ENCODE assay signal across 11 mouse cellular contexts in genomic region chr14:123202313-123202712, GRCm38 (mm10).
DNase-seq lines count a peak whose midpoint lies in the region; ATAC-seq and TF ChIP-seq lines count a peak whose summit lies in the region.
"Had no signal": no experiment of that assay in that cellular context is flagged by ENCODE, and none has a peak within 500 bp of the region (broad histone marks: within the 10 kb centered on the region; RNA-seq: fewer than 3 reads in every experiment).

No protein-coding gene starts in this region.

- no peaks in the 10 kb centered on the region for H3K9me3 ChIP-seq in forebrain, embryonic 13.5 days (replicated peaks)
- no peaks in the 10 kb centered on the region for H3K9me3 ChIP-seq in forebrain, embryonic 11.5 days (ENCODE audit: control insufficient read depth, low read length)
- H3K9me3 ChIP-seq in midbrain, embryonic 16.5 days (replicated peaks; ENCODE audit: control insufficient read depth, low read length, poor library complexity, severe bottlenecking), result peaks cover 2% of the 10 kb centered on the region; the same call in 1 of the 2 replicates

- DNase-seq in forebrain, embryonic 11.5 days (ENCODE audit: low spot score), result no peak
- no peak for DNase-seq in layer of hippocampus, adult 2 months (ENCODE audit: low spot score in 2 of 2)
- no peak for DNase-seq in layer of hippocampus, adult 9-11 months
- DNase-seq in NIH3T3 (ENCODE audit: low read depth), result peak; percentile 63
- DNase-seq in spleen, postnatal 14 days (ENCODE audit: low spot score in 2 of 2), result no peak
- no peak for DNase-seq in B cell, adult 2 months
- DNase-seq: thymus, adult 18-20 months had no signal

- H3K9ac ChIP-seq in forebrain, embryonic 13.5 days, result no peak overlapping the region
- H3K9ac ChIP-seq in forebrain, embryonic 11.5 days (ENCODE audit: low read length), result no peak overlapping the region
- no peak overlapping the region for H3K9ac ChIP-seq in midbrain, embryonic 16.5 days (ENCODE audit: low read depth, low read length)
- H3K9ac ChIP-seq: liver, embryonic 14.5 days had no signal

- peak; percentile 39; the same call in 1 of the 2 replicates for ATAC-seq in forebrain, embryonic 13.5 days
- no peak for ATAC-seq in forebrain, embryonic 11.5 days (replicated peaks; ENCODE audit: low FRiP score)
- peak; percentile 47; the same call in 1 of the 2 replicates for ATAC-seq in midbrain, embryonic 16.5 days

- peak overlapping the region; percentile 38 for H3K4me2 ChIP-seq in forebrain, embryonic 13.5 days
- H3K4me2 ChIP-seq in forebrain, embryonic 11.5 days (ENCODE audit: low read depth, low read length, severe bottlenecking), result no peak overlapping the region
- H3K4me2 ChIP-seq in midbrain, embryonic 16.5 days (ENCODE audit: low read length), result peak overlapping the region; percentile 13

- H3K36me3 ChIP-seq in forebrain, embryonic 13.5 days (ENCODE audit: poor library complexity, severe bottlenecking), result no peaks in the 10 kb centered on the region
- no peaks in the 10 kb centered on the region for H3K36me3 ChIP-seq in forebrain, embryonic 11.5 days (ENCODE audit: control insufficient read depth, insufficient read depth, low read length)
- H3K36me3 ChIP-seq in midbrain, embryonic 16.5 days (ENCODE audit: control insufficient read depth, insufficient read depth, low read length), result no peaks in the 10 kb centered on the region

- no peaks in the 10 kb centered on the region for H3K27me3 ChIP-seq in forebrain, embryonic 13.5 days
- H3K27me3 ChIP-seq in forebrain, embryonic 11.5 days (ENCODE audit: control insufficient read depth, insufficient read depth, low read length), result no peaks in the 10 kb centered on the region
- H3K27me3 ChIP-seq in midbrain, embryonic 16.5 days (ENCODE audit: control insufficient read depth, insufficient read depth, low read depth, low read length), result no peaks in the 10 kb centered on the region
- H3K27me3 ChIP-seq: CH12.LX had no signal

- 42% methylated on average over 4 of the region's 4 CpGs for WGBS in forebrain, embryonic 13.5 days
- WGBS in forebrain, embryonic 11.5 days, result 73% methylated on average over 4 of the region's 4 CpGs
- 51% methylated on average over 4 of the region's 4 CpGs for WGBS in midbrain, embryonic 16.5 days

- peaks cover 26% of the 10 kb centered on the region for H3K4me1 ChIP-seq in forebrain, embryonic 13.5 days
- H3K4me1 ChIP-seq in forebrain, embryonic 11.5 days (replicated peaks; ENCODE audit: control insufficient read depth, insufficient read depth, low read length), result no peaks in the 10 kb centered on the region
- peaks cover 6% of the 10 kb centered on the region; the same call in 1 of the 2 replicates for H3K4me1 ChIP-seq in midbrain, embryonic 16.5 days (ENCODE audit: control insufficient read depth, insufficient read depth, low read length)

- TF ChIP-seq CTCF in layer of hippocampus, adult 2 months (conservative IDR thresholded peaks at IDR 0.05), result no peak

- H3K4me3 ChIP-seq in forebrain, embryonic 13.5 days, result no peak overlapping the region
- H3K4me3 ChIP-seq in forebrain, embryonic 11.5 days (ENCODE audit: low read depth, low read length), result no peak overlapping the region
- peak overlapping the region; percentile 43 for H3K4me3 ChIP-seq in layer of hippocampus, adult 2 months
- H3K4me3 ChIP-seq in midbrain, embryonic 16.5 days (ENCODE audit: low read depth, low read length), result no peak overlapping the region

- peak overlapping the region; percentile 57 for H3K27ac ChIP-seq in forebrain, embryonic 13.5 days
- no peak overlapping the region for H3K27ac ChIP-seq in forebrain, embryonic 11.5 days (ENCODE audit: low read depth, low read length)
- peak overlapping the region; percentile 24 for H3K27ac ChIP-seq in layer of hippocampus, adult 2 months
- peak overlapping the region; percentile 12 for H3K27ac ChIP-seq in midbrain, embryonic 16.5 days (ENCODE audit: low read length)
- H3K27ac ChIP-seq: liver, embryonic 14.5 days had no signal
